In genomic region chr6:28074470-28074869, GRCm38 (mm10) we compare ENCODE assay signal across 32 mouse cellular contexts.
"Had no signal": no experiment of that assay in that cellular context is flagged by ENCODE, and none has a peak within 500 bp of the region (broad histone marks: within the 10 kb centered on the region; RNA-seq: fewer than 3 reads in every experiment).

No protein-coding gene starts in this region.

- ATAC-seq: hindbrain, embryonic 16.5 days; hindbrain, postnatal 0 days; inflammation-experienced regulatory T-cells, adult 6 months; intestine, embryonic 15.5 days; intestine, embryonic 16.5 days; intestine, postnatal 0 days had no signal

- H3K27ac ChIP-seq: heart, adult 2 months; heart, embryonic 10.5 days; heart, embryonic 13.5 days; heart, embryonic 15.5 days; hindbrain, embryonic 10.5 days; hindbrain, embryonic 12.5 days; hindbrain, embryonic 13.5 days; hindbrain, embryonic 14.5 days; hindbrain, embryonic 15.5 days; hindbrain, postnatal 0 days; intestine, embryonic 15.5 days; layer of hippocampus, adult 2 months; left cerebral cortex, adult 2 months had no signal

- H3K36me3 ChIP-seq: heart, embryonic 10.5 days; heart, embryonic 12.5 days; heart, embryonic 13.5 days; heart, embryonic 15.5 days; hindbrain, embryonic 10.5 days; hindbrain, embryonic 12.5 days; hindbrain, embryonic 13.5 days; hindbrain, embryonic 15.5 days; intestine, embryonic 15.5 days had no signal

- H3K9me3 ChIP-seq: heart, embryonic 10.5 days; heart, embryonic 12.5 days; heart, embryonic 13.5 days; heart, embryonic 15.5 days; hindbrain, embryonic 10.5 days; hindbrain, embryonic 12.5 days; hindbrain, embryonic 13.5 days; hindbrain, embryonic 15.5 days; intestine, embryonic 15.5 days had no signal

- H3K4me3 ChIP-seq: heart, adult 2 months; heart, embryonic 10.5 days; heart, embryonic 12.5 days; heart, embryonic 13.5 days; heart, embryonic 15.5 days; hindbrain, embryonic 10.5 days; hindbrain, embryonic 12.5 days; hindbrain, embryonic 13.5 days; hindbrain, embryonic 15.5 days; intestine, embryonic 15.5 days; layer of hippocampus, adult 2 months; left cerebral cortex, adult 2 months had no signal

- H3K27me3 ChIP-seq: heart, embryonic 12.5 days; heart, embryonic 13.5 days; heart, embryonic 15.5 days; hindbrain, embryonic 12.5 days; hindbrain, embryonic 13.5 days; hindbrain, embryonic 15.5 days; intestine, embryonic 15.5 days had no signal

- H3K4me1 ChIP-seq: heart, embryonic 10.5 days; heart, embryonic 12.5 days; heart, embryonic 13.5 days; heart, embryonic 15.5 days; hindbrain, embryonic 12.5 days; hindbrain, embryonic 13.5 days; hindbrain, embryonic 15.5 days; intestine, embryonic 15.5 days had no signal

- H3K9ac ChIP-seq: heart, embryonic 12.5 days; heart, embryonic 13.5 days; heart, embryonic 15.5 days; hindbrain, embryonic 12.5 days; hindbrain, embryonic 13.5 days; hindbrain, embryonic 14.5 days; hindbrain, embryonic 15.5 days; intestine, embryonic 15.5 days had no signal

- DNase-seq: heart, adult 18-20 months; heart, adult 2 months; heart, postnatal 10 days; heart, postnatal 14 days; heart, postnatal 36 days; heart, postnatal 4 days; kidney, adult 11 months; kidney, adult 2 months; kidney, adult 9 months; kidney, postnatal 10 days; kidney, postnatal 36 days; kidney, postnatal 4 days; layer of hippocampus, adult 9-11 months; layer of hippocampus, postnatal 36 days had no signal

- H3K4me2 ChIP-seq: heart, embryonic 11.5 days; heart, embryonic 12.5 days; heart, embryonic 13.5 days; heart, embryonic 15.5 days; hindbrain, embryonic 12.5 days; hindbrain, embryonic 13.5 days; hindbrain, embryonic 14.5 days; hindbrain, embryonic 15.5 days; intestine, embryonic 15.5 days had no signal
